Mouse (Mus musculus): ENCODE data around the gene Nusap1. TPM values are rescaled to one million over a fixed set of nuclear protein-coding genes. Genes with fewer than 3 reads are reported as not detected.
"Not testable (repeated sequence)": the region's sequence is repeated elsewhere in the genome, so short reads cannot be mapped to it uniquely, and the experiment has no call there.

Gene Nusap1
- polyA plus RNA-seq, 1 experiment from 2014 or later = 94.3 TPM

DNA sequence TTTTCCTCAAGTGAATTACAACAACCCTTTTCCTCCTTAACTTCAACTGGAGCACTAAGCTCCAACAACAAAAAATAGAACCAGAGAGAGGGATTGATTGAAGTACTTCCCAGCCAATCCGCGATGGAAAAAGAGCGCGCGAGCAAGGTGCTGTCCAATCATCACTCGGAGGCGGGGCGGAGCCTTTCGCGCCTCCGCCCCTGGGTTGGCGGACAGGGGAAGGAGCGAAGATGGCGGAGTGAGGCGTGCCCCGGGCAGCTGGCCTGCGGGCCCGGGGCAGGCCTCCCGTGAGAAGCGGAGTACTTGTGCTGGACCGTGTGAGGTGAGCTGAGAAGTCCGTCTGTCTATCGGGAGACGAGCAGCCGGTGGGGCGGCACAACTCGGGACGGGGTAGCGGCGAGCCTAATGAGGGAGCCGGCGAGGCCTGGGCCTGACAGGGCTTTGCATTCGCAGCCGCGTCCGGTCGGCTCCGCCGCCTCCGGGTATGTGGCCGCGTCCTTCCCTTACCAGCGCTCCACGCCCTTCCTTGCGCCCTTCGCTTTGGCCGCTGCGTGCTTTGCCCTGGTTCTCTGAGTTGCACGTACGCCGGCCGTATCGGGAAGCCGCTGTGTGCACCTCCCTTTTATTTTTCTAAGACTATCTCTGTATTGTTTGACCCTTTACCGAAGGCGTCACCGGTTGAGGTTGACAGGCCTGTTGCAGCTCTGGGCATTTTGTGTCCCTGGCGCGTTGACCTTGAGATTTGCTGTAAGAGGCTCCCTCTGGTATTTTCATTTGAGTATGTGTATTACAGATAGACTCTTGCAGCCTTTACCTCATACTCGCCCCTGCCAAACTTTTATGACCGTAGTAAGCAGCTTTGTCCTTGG, 23.8 kb upstream of the Nusap1 start:
- under 1% methylated on average over 60 of the region's 61 CpGs for WGBS
- Histone ChIP-seq H3K9me3 (ENCODE audit: control insufficient read depth, low read length) (no peaks in the 10 kb centered on the region), H3K4me3 (ENCODE audit: low read depth, low read length) (peak overlapping the region; percentile 69), H3K4me1 (ENCODE audit: control insufficient read depth, insufficient read depth, low read length) (no peaks in the 10 kb centered on the region), H3K9ac (ENCODE audit: low read length) (peak overlapping the region; percentile 94), H3K36me3 (ENCODE audit: control insufficient read depth, insufficient read depth, low read length) (peaks cover 9% of the 10 kb centered on the region; the same call in 1 of the 2 replicates), H3K27ac (replicated peaks; ENCODE audit: low read depth, low read length) (no peak overlapping the region; the same call in 1 of the 2 replicates), H3K27me3 (ENCODE audit: control insufficient read depth, insufficient read depth, low read length) (no peaks in the 10 kb centered on the region), H3K4me2 (ENCODE audit: low read depth, severe bottlenecking) (peak overlapping the region; percentile 56)
- peak; percentile 98 for DNase-seq (ENCODE audit: low spot score)
- ATAC-seq (ENCODE audit: insufficient number of reproducible peaks, low FRiP score, low TSS enrichment, low read depth) = peak; percentile 91

DNA sequence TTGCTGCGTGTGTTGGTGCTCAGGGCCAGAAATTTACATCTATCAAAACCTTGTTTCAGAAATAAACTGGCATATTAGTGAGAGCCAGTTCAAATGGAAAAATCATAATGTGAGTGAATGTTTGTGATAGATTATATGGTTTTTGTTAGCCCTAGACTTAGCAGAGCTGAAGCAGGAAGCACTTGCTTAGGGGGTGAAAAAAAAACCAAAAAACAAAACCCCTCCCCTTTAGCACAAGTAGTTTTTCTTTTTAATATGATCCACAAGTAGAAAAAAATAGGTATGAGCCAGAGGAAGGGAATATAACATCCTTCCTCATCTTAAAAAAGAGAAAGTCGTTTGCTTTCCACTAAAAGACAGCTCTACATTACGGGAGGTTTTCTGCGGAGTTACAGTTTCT, 22.8 kb upstream of the Nusap1 start:
- 61% methylated on average over 4 of the region's 4 CpGs for WGBS
- no peaks in the 10 kb centered on the region for H3K9me3 ChIP-seq (ENCODE audit: control insufficient read depth, low read length)
- H3K4me2 ChIP-seq (ENCODE audit: low read depth, severe bottlenecking) = peak overlapping the region; percentile 56
- ATAC-seq (ENCODE audit: insufficient number of reproducible peaks, low FRiP score, low TSS enrichment, low read depth) = no peak
- DNase-seq (ENCODE audit: low spot score) = no peak
- peak overlapping the region; percentile 69 for H3K4me3 ChIP-seq (ENCODE audit: low read depth, low read length)
- H3K27me3 ChIP-seq (ENCODE audit: control insufficient read depth, insufficient read depth, low read length) = no peaks in the 10 kb centered on the region
- H3K36me3 ChIP-seq (ENCODE audit: control insufficient read depth, insufficient read depth, low read length) = peaks cover 11% of the 10 kb centered on the region; the same call in 1 of the 2 replicates
- H3K4me1 ChIP-seq (ENCODE audit: control insufficient read depth, insufficient read depth, low read length) = no peaks in the 10 kb centered on the region
- H3K9ac ChIP-seq (ENCODE audit: low read length) = peak overlapping the region; percentile 94; the same call in 1 of the 2 replicates
- no peak overlapping the region for H3K27ac ChIP-seq (replicated peaks; ENCODE audit: low read depth, low read length)

DNA sequence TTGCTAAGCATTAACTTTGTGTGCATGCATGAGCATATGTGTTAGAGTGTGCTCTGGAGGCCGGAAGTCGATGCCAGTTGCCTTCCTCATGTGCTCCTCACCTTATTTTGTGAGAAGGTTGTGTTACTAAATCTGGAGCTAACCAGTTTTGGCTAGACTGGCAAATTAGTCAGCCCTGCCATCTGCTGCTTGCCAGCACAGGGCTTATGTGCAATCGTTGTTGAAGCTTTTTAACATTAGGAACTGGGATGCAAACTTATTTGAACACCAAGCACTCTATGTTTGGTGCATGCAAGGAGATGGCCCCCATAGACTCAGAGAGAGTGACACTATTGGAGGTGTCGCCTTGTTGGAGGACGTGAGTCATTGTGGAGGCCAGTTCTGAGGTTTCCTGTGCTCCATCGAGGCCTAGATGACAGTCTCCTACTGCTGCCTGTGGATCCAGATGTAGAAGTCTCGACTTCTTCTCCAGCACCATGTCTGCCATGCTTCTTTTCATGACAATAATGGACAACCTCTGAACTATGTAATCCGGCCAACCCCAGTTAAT, 21.2 kb upstream of the Nusap1 start:
- H3K9me3 ChIP-seq (ENCODE audit: control insufficient read depth, low read length) = no peaks in the 10 kb centered on the region
- no peak overlapping the region for H3K4me3 ChIP-seq (ENCODE audit: low read depth, low read length)
- no peak overlapping the region for H3K9ac ChIP-seq (ENCODE audit: low read length)
- no peaks in the 10 kb centered on the region for H3K4me1 ChIP-seq (ENCODE audit: control insufficient read depth, insufficient read depth, low read length)
- no peak for DNase-seq (ENCODE audit: low spot score)
- H3K4me2 ChIP-seq (ENCODE audit: low read depth, severe bottlenecking) = no peak overlapping the region
- peaks cover 12% of the 10 kb centered on the region; the same call in 1 of the 2 replicates for H3K36me3 ChIP-seq (ENCODE audit: control insufficient read depth, insufficient read depth, low read length)
- 92% methylated on average over 8 of the region's 8 CpGs for WGBS
- ATAC-seq (ENCODE audit: insufficient number of reproducible peaks, low FRiP score, low TSS enrichment, low read depth) = no peak
- no peak overlapping the region for H3K27ac ChIP-seq (replicated peaks; ENCODE audit: low read depth, low read length)
- H3K27me3 ChIP-seq (ENCODE audit: control insufficient read depth, insufficient read depth, low read length) = no peaks in the 10 kb centered on the region

DNA sequence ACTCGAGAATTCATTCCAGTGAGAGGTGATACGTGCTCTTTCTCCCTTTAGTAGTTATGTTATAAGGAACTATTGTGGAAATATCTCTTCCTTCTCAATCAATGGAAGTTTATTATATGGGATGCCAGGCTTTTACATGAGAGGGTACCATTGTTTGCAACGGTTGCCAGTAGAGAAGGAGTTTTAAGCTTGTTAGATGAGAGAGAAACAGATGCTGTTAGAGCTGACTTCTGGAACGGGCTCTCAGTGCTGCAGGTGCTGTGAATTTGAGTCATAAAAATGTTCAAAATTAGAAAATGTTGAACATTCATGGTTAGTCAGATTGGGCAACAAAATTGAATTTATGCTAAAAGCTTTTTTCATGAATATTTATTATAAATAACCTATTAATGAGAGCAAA, 17.1 kb upstream of the Nusap1 start:
- no peak overlapping the region for H3K4me2 ChIP-seq (ENCODE audit: low read depth, severe bottlenecking)
- H3K27ac ChIP-seq (replicated peaks; ENCODE audit: low read depth, low read length) = no peak overlapping the region

DNA sequence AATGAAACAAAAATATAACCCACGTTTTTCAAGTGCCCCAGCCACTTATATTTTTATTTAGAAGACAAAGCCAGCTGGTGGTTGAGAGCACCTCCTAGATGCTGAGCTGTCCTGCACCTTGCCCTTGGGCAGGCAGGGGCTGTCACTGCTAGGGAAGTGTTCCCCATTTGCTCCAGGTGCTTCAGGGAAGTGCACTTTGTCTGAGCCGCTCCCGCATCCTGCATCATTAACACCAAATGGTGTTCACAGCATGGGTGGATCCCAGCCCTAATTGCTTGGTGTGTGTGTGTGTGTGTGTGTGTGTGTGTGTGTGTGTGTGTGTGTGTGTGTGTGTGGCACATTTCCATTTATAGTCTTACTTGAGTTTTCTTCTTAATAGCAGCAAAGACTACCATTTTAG, 16.5 kb upstream of the Nusap1 start:
- H3K4me3 ChIP-seq (ENCODE audit: low read depth, low read length); ATAC-seq (ENCODE audit: insufficient number of reproducible peaks, low FRiP score, low TSS enrichment, low read depth); H3K27me3 ChIP-seq (ENCODE audit: control insufficient read depth, insufficient read depth, low read length); DNase-seq (ENCODE audit: low spot score); H3K27ac ChIP-seq (replicated peaks; ENCODE audit: low read depth, low read length); H3K4me2 ChIP-seq (ENCODE audit: low read depth, severe bottlenecking); H3K9ac ChIP-seq (ENCODE audit: low read length); H3K9me3 ChIP-seq (ENCODE audit: control insufficient read depth, low read length); H3K4me1 ChIP-seq (ENCODE audit: control insufficient read depth, insufficient read depth, low read length): not testable (repeated sequence)
- peaks cover 17% of the 10 kb centered on the region; the same call in 1 of the 2 replicates for H3K36me3 ChIP-seq (ENCODE audit: control insufficient read depth, insufficient read depth, low read length)
- WGBS = 64% methylated on average over 3 of the region's 3 CpGs

More for the DNA sequence above, 17.1 kb upstream of the Nusap1 start:
- Histone ChIP-seq H3K36me3 (ENCODE audit: control insufficient read depth, insufficient read depth, low read length) (peaks cover 18% of the 10 kb centered on the region; the same call in 1 of the 2 replicates), H3K4me1 (ENCODE audit: control insufficient read depth, insufficient read depth, low read length) (no peaks in the 10 kb centered on the region), H3K9me3 (ENCODE audit: control insufficient read depth, low read length) (no peaks in the 10 kb centered on the region), H3K27me3 (ENCODE audit: control insufficient read depth, insufficient read depth, low read length) (no peaks in the 10 kb centered on the region), H3K4me3 (ENCODE audit: low read depth, low read length) (no peak overlapping the region), H3K9ac (ENCODE audit: low read length) (no peak overlapping the region)
- DNase-seq (ENCODE audit: low spot score) (no peak), ATAC-seq (ENCODE audit: insufficient number of reproducible peaks, low FRiP score, low TSS enrichment, low read depth) (no peak)
- WGBS = 90% methylated on average over 4 of the region's 4 CpGs

DNA sequence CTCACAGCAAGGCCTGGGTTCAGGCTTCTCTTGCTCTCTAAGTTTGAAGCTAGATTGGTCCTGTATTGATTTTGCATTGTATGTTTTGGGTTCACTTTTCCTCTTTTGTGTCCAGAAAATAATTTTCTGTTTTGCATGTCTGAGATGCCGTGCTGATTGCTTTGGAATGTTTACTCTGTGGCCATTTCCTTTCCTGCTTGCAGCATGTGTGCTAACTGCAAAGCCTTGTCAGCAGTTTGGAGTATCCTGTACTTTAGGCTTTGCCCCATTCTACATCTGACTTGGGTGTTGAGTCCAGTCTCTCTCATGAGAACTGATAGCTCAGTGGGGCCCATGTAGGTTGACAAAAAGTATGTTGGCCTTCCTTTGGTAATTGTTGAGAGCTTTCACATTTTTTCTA, 15.6 kb upstream of the Nusap1 start:
- H3K4me1 ChIP-seq (ENCODE audit: control insufficient read depth, insufficient read depth, low read length) = no peaks in the 10 kb centered on the region
- no peak overlapping the region for H3K9ac ChIP-seq (ENCODE audit: low read length)
- H3K9me3 ChIP-seq (ENCODE audit: control insufficient read depth, low read length) = no peaks in the 10 kb centered on the region
- H3K27me3 ChIP-seq (ENCODE audit: control insufficient read depth, insufficient read depth, low read length) = no peaks in the 10 kb centered on the region
- peaks cover 17% of the 10 kb centered on the region; the same call in 1 of the 2 replicates for H3K36me3 ChIP-seq (ENCODE audit: control insufficient read depth, insufficient read depth, low read length)
- H3K4me3 ChIP-seq (ENCODE audit: low read depth, low read length) = no peak overlapping the region
- H3K4me2 ChIP-seq (ENCODE audit: low read depth, severe bottlenecking) = no peak overlapping the region
- DNase-seq (ENCODE audit: low spot score) (no peak), ATAC-seq (ENCODE audit: insufficient number of reproducible peaks, low FRiP score, low TSS enrichment, low read depth) (no peak)
- 81% methylated on average over 1 of the region's 1 CpGs for WGBS
- H3K27ac ChIP-seq (replicated peaks; ENCODE audit: low read depth, low read length) = no peak overlapping the region

DNA sequence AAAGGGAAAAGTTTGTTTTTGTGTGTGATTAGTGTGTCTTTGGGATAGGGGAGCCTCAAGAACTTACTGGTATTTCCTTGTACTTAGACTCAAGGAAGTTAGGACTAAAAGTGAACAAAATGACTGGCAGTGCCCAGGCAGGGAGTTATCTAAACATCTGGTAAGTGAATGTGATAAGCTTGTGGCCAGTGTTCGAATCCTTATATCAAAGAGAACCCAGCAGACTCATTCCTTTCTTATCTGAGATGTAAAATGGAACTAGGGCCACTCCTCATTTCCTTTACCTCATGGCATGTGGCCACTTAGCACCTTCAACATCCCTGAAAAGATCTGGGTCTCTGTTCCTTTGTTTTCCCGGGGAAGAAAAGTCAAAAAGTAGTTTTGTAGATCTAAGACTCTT, 14.2 kb upstream of the Nusap1 start:
- Histone ChIP-seq H3K27ac (replicated peaks; ENCODE audit: low read depth, low read length) (no peak overlapping the region), H3K36me3 (ENCODE audit: control insufficient read depth, insufficient read depth, low read length) (peaks cover 15% of the 10 kb centered on the region; the same call in 1 of the 2 replicates), H3K9ac (ENCODE audit: low read length) (no peak overlapping the region), H3K4me3 (ENCODE audit: low read depth, low read length) (no peak overlapping the region), H3K9me3 (ENCODE audit: control insufficient read depth, low read length) (no peaks in the 10 kb centered on the region), H3K27me3 (ENCODE audit: control insufficient read depth, insufficient read depth, low read length) (no peaks in the 10 kb centered on the region), H3K4me2 (ENCODE audit: low read depth, severe bottlenecking) (no peak overlapping the region), H3K4me1 (ENCODE audit: control insufficient read depth, insufficient read depth, low read length) (no peaks in the 10 kb centered on the region)
- WGBS = 74% methylated on average over 2 of the region's 2 CpGs
- no peak for DNase-seq (ENCODE audit: low spot score)
- no peak for ATAC-seq (ENCODE audit: insufficient number of reproducible peaks, low FRiP score, low TSS enrichment, low read depth)

DNA sequence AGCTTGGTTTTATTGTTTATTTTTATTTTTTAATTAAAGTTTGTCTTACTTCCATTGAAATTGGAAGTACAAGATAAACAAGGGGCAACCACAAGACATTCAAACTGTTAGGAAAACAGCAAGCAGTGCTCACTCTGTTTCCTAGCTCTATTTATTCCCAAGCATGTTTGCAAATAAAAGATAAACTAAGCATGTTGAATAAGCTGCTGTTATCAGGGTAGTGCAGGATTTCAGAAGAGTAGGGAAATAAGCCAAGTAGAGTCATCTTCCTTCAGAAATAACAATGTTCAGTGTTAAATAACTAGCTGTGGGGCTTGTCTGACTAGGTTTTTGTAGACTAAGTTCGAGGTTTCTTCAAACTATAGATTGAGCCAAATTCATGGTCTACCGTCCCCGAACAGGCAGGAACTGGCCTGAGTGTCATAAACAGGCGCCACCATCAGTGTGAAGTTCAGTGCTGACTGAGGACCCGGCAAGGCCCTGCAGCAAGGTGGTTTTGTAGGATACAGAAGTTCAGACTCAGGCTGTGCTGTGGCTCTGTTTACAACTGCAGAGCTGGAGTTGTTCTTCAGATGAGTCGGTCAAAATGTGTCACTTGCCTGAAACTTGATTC, 12.6 kb upstream of the Nusap1 start:
- ATAC-seq (ENCODE audit: insufficient number of reproducible peaks, low FRiP score, low TSS enrichment, low read depth) = no peak
- no peaks in the 10 kb centered on the region for H3K4me1 ChIP-seq (ENCODE audit: control insufficient read depth, insufficient read depth, low read length)
- 86% methylated on average over 6 of the region's 6 CpGs for WGBS
- no peaks in the 10 kb centered on the region for H3K27me3 ChIP-seq (ENCODE audit: control insufficient read depth, insufficient read depth, low read length)
- no peak overlapping the region for H3K4me2 ChIP-seq (ENCODE audit: low read depth, severe bottlenecking)
- H3K9me3 ChIP-seq (ENCODE audit: control insufficient read depth, low read length) = no peaks in the 10 kb centered on the region
- H3K4me3 ChIP-seq (ENCODE audit: low read depth, low read length) = no peak overlapping the region
- DNase-seq (ENCODE audit: low spot score) = no peak
- H3K36me3 ChIP-seq (ENCODE audit: control insufficient read depth, insufficient read depth, low read length) = peaks cover 15% of the 10 kb centered on the region; the same call in 1 of the 2 replicates
- H3K9ac ChIP-seq (ENCODE audit: low read length) = no peak overlapping the region
- no peak overlapping the region for H3K27ac ChIP-seq (replicated peaks; ENCODE audit: low read depth, low read length)
